Mouse (Mus musculus): ENCODE results near the gene Lamtor5.

- TF ChIP-seq CHD2 (IDR thresholded peaks at IDR 0.05; ENCODE audit: low read depth, low read length) = no peak
- no peak for TF ChIP-seq ZC3H11A (IDR thresholded peaks at IDR 0.05; ENCODE audit: borderline replicate concordance, low read depth, low read length)
Observed at GRCm38 (mm10) chr3:107261851-107262165, 16.9 kb upstream of the Lamtor5 start.
